Mouse (Mus musculus): ENCODE results near the gene Tmem63b.

Tmem63b gene

DNA sequence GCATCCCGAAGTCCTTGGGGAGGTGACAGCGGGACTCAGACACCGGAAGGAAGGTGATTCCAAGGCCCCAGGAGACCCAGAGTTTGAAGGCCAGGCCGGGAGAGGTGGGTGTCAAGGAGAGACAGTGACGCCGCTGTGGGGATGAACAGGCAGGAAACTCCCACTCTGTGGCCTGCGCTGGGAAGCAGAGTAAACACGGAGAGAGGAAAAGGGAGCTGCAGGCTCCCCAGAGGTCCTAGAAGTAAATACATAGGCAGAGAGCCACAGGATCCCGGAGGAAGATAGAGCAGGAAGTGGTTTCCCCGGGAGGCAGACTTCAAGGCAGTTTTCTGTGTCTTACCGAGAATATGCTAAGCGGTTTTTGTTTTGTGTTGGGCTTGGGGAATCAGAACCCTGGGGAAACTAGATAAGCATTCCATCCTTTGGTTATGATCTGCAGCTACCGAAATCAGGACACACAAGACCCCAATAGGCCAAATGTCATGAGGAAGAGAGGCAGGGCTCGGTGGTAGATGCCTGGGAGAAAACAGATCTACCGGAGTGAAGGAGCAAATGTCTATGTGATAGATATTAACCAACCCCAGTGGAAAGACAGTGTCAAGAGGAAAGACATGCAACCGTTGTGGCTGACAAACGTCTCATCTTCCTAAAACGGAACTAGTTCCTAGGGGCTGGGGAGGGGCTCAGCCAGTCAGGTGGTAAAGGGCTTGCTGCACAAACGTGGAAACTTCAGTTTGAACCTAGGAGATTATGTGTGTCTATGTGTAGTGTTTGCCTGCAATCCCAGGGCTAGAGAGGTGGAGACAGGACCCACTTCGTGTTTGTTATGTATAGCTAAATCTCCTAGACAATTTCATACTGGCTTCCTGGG lies 67.1 kb downstream of the Tmem63b start:
- DNase-seq (ENCODE audit: low spot score) = no peak

GRCm38 (mm10) chr17:45618941-45619385 lies 67.7 kb downstream of the Tmem63b start:
- no peak for DNase-seq (ENCODE audit: low spot score)

GRCm38 (mm10) chr17:45617655-45618054 lies 69.0 kb downstream of the Tmem63b start:
- DNase-seq (ENCODE audit: low spot score) = no peak

DNA sequence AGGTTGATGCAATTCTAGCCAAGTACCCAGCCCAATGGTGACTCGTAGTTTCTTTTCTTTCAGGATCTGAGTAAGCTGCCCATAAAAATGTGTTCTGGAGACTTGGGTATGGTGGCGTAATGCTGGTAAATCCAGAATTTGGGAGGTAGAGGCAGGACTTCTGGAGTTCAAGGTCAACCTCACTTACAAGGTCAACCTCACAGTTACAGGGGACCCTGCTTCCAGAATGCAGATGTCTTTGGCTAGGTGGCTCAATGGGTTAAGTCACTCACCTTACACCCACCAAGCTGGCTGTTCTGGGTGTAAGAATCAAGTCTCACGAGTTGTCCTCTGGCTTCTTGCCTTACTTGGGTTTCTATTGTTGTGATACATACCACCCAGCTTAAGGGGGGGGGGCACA lies 70.0 kb downstream of the Tmem63b start:
- DNase-seq (ENCODE audit: low spot score) = no peak

GRCm38 (mm10) chr17:45616046-45616650 lies 70.6 kb downstream of the Tmem63b start:
- DNase-seq (ENCODE audit: low spot score) = no peak

DNA sequence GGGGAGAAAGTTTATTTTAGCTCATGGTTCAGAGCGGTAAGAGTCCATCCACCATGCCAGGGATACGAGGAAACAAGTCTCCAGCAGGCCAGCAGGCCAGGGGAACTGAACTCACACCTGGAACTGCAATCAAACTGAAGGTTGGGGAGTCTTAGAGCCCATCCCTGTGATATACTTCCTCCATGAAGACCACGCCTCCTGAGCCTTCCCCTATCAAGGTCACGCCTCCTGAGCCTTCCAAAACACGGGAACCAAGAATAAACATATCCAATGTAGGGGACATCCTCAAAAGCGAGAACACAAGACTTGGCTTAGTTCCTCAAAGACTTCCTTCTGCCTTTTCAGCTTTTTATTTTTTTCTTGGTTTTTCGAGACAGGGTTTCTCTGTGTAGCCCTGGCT lies 73.8 kb downstream of the Tmem63b start:
- DNase-seq (ENCODE audit: low spot score) = no peak

DNA sequence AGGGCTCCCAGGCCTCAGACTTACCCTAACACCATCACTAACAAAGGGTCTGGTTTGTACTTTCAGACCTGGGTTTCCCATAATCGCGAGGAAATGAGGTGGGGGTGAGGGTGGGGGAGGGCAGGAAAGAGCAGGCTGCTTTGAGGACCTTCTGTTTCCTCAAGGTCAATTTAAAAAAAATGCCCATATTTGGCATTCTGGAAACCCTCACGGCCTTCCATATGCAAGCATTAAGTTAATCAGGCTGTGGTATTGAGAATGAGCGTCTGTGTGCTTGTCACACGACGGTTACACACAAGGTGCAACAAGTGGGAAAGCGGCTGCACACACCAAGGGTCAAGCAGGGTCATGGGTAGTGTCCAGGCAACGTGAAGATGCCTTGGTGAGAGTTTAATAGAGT lies 74.7 kb downstream of the Tmem63b start:
- no peak for DNase-seq (ENCODE audit: low spot score)
